Mouse (Mus musculus) CD4-positive, CD25-positive, alpha-beta regulatory T cell, adult 4 months (primary cell): ENCODE data around the gene Sirt4. TPM values are rescaled to one million over a fixed set of nuclear protein-coding genes. Genes with fewer than 3 reads are reported as not detected.
A peak's percentile ranks its signal among the peaks of the same experiment; 100 is the strongest.
"Not testable (repeated sequence)": the region's sequence is repeated elsewhere in the genome, so short reads cannot be mapped to it uniquely, and the experiment has no call there.

Experiments used
- ATAC-seq: one replicate; pipeline ENCODE4 v1.8.0; 2017
- polyA plus RNA-seq, 2 experiments: library from polyadenylated mRNA; unstranded; fragments of 100-300 nt; shearing (Covaris generic); gene quantifications; one replicate each; pipeline ENCODE4 v1.2.1; 2017

The Sirt4 gene
- 10 to 100 TPM in 1 of 2 experiments, 1 to 10 TPM in 1; 9.9 to 18.6 TPM for polyA plus RNA-seq

GRCm38 (mm10) chr5:115483947-115484920, at the start of gene Sirt4:
Sirt4 (minus strand) TSS chr5:115484725.
- peak; percentile 92 for ATAC-seq

- no peak for ATAC-seq
Observed at GRCm38 (mm10) chr5:115531671-115532270, 47.2 kb upstream of the Sirt4 start.

- ATAC-seq, result no peak
Observed at GRCm38 (mm10) chr5:115530447-115530809, 45.9 kb upstream of the Sirt4 start.

- no peak for ATAC-seq
Observed at GRCm38 (mm10) chr5:115529742-115530446, 45.4 kb upstream of the Sirt4 start.

GRCm38 (mm10) chr5:115529364-115529741, 44.8 kb upstream of the Sirt4 start:
- ATAC-seq, result no peak

- ATAC-seq, result no peak
Observed at GRCm38 (mm10) chr5:115528128-115528527, 43.6 kb upstream of the Sirt4 start.

- ATAC-seq, result no peak
Observed at GRCm38 (mm10) chr5:115526456-115527202, 42.1 kb upstream of the Sirt4 start.

- no peak for ATAC-seq
Observed at GRCm38 (mm10) chr5:115525943-115526342, 41.4 kb upstream of the Sirt4 start.

- ATAC-seq, result no peak
Observed at GRCm38 (mm10) chr5:115525416-115525815, 40.9 kb upstream of the Sirt4 start.

GRCm38 (mm10) chr5:115524471-115524870, 39.9 kb upstream of the Sirt4 start:
- no peak for ATAC-seq

- no peak for ATAC-seq
Observed at GRCm38 (mm10) chr5:115523971-115524370, 39.4 kb upstream of the Sirt4 start.

GRCm38 (mm10) chr5:115522981-115523499, 38.5 kb upstream of the Sirt4 start:
- ATAC-seq, result no peak

GRCm38 (mm10) chr5:115522531-115522930, 38.0 kb upstream of the Sirt4 start:
- no peak for ATAC-seq

GRCm38 (mm10) chr5:115521553-115522461, 37.3 kb upstream of the Sirt4 start:
- peak; percentile 92 for ATAC-seq

- no peak for ATAC-seq
Observed at GRCm38 (mm10) chr5:115520325-115520869, 35.9 kb upstream of the Sirt4 start.

GRCm38 (mm10) chr5:115518214-115518613, 33.7 kb upstream of the Sirt4 start:
- ATAC-seq, result not testable (repeated sequence)

GRCm38 (mm10) chr5:115517501-115517900, 33.0 kb upstream of the Sirt4 start:
- peak; percentile 8 for ATAC-seq

GRCm38 (mm10) chr5:115516908-115517307, 32.4 kb upstream of the Sirt4 start:
- ATAC-seq, result no peak

GRCm38 (mm10) chr5:115516081-115516907, 31.8 kb upstream of the Sirt4 start:
- peak; percentile 86 for ATAC-seq
